Mouse (Mus musculus): ENCODE results near the gene Pyroxd2. TPM values are rescaled to one million over a fixed set of nuclear protein-coding genes. Genes with fewer than 3 reads are reported as not detected.

Gene Pyroxd2
- polyA plus RNA-seq, 1 experiment = 5.3 TPM

GRCm38 (mm10) chr19:42739734-42740133 is 12.8 kb downstream of the Pyroxd2 start:
- TF ChIP-seq CTCF (IDR thresholded peaks at IDR 0.05; ENCODE audit: extremely low read depth, insufficient read depth, insufficient read length, insufficient replicate concordance) = no peak
- no peaks in the 10 kb centered on the region for H3K27me3 ChIP-seq (ENCODE audit: control insufficient read depth, insufficient read depth, low read length)
- H3K4me3 ChIP-seq (ENCODE audit: extremely low read depth, insufficient read depth, insufficient read length) = no peak overlapping the region
- WGBS = 61% methylated on average over 6 of the region's 6 CpGs
- no peak for DNase-seq (ENCODE audit: low read depth in 1 of 2, low spot score in 2 of 2)
- no peaks in the 10 kb centered on the region for H3K4me1 ChIP-seq (ENCODE audit: control insufficient read depth, insufficient read depth, insufficient read length)
- no peak overlapping the region for H3K27ac ChIP-seq (ENCODE audit: insufficient read depth, low read length)
- H3K36me3 ChIP-seq (ENCODE audit: control insufficient read depth, insufficient read depth, low read length) = no peaks in the 10 kb centered on the region

GRCm38 (mm10) chr19:42737753-42738152 is 14.8 kb downstream of the Pyroxd2 start:
- Histone ChIP-seq H3K27me3 (ENCODE audit: control insufficient read depth, insufficient read depth, low read length) (no peaks in the 10 kb centered on the region), H3K27ac (ENCODE audit: insufficient read depth, low read length) (no peak overlapping the region), H3K36me3 (ENCODE audit: control insufficient read depth, insufficient read depth, low read length) (no peaks in the 10 kb centered on the region), H3K4me1 (ENCODE audit: control insufficient read depth, insufficient read depth, insufficient read length) (no peaks in the 10 kb centered on the region), H3K4me3 (ENCODE audit: extremely low read depth, insufficient read depth, insufficient read length) (no peak overlapping the region)
- DNase-seq (ENCODE audit: low read depth in 1 of 2, low spot score in 2 of 2) = no peak
- no peak for TF ChIP-seq POLR2A (IDR thresholded peaks at IDR 0.05; ENCODE audit: low read depth, low read length)
- TF ChIP-seq CTCF (IDR thresholded peaks at IDR 0.05; ENCODE audit: extremely low read depth, insufficient read depth, insufficient read length, insufficient replicate concordance) = no peak
- WGBS = 84% methylated on average over 9 of the region's 9 CpGs

- Histone ChIP-seq H3K27ac (ENCODE audit: insufficient read depth, low read length) (no peak overlapping the region), H3K36me3 (ENCODE audit: control insufficient read depth, insufficient read depth, low read length) (no peaks in the 10 kb centered on the region), H3K4me1 (ENCODE audit: control insufficient read depth, insufficient read depth, insufficient read length) (no peaks in the 10 kb centered on the region), H3K4me3 (ENCODE audit: extremely low read depth, insufficient read depth, insufficient read length) (no peak overlapping the region), H3K27me3 (ENCODE audit: control insufficient read depth, insufficient read depth, low read length) (no peaks in the 10 kb centered on the region)
- TF ChIP-seq POLR2A (IDR thresholded peaks at IDR 0.05; ENCODE audit: low read depth, low read length) (no peak), CTCF (IDR thresholded peaks at IDR 0.05; ENCODE audit: extremely low read depth, insufficient read depth, insufficient read length, insufficient replicate concordance) (no peak)
- no peak for DNase-seq (ENCODE audit: low read depth in 1 of 2, low spot score in 2 of 2)
- WGBS = 83% methylated on average over 5 of the region's 5 CpGs
Measured at GRCm38 (mm10) chr19:42734982-42735381, 17.6 kb downstream of the Pyroxd2 start.

- Histone ChIP-seq H3K4me3 (ENCODE audit: extremely low read depth, insufficient read depth, insufficient read length) (no peak overlapping the region), H3K27me3 (ENCODE audit: control insufficient read depth, insufficient read depth, low read length) (no peaks in the 10 kb centered on the region), H3K36me3 (ENCODE audit: control insufficient read depth, insufficient read depth, low read length) (no peaks in the 10 kb centered on the region), H3K27ac (ENCODE audit: insufficient read depth, low read length) (no peak overlapping the region), H3K4me1 (ENCODE audit: control insufficient read depth, insufficient read depth, insufficient read length) (no peaks in the 10 kb centered on the region)
- WGBS = 77% methylated on average over 4 of the region's 4 CpGs
- DNase-seq (ENCODE audit: low read depth in 1 of 2, low spot score in 2 of 2) = no peak
- TF ChIP-seq CTCF (IDR thresholded peaks at IDR 0.05; ENCODE audit: extremely low read depth, insufficient read depth, insufficient read length, insufficient replicate concordance) (no peak), POLR2A (IDR thresholded peaks at IDR 0.05; ENCODE audit: low read depth, low read length) (no peak)
Measured at GRCm38 (mm10) chr19:42727424-42727823, 25.2 kb downstream of the Pyroxd2 start.

- H3K4me3 ChIP-seq (ENCODE audit: extremely low read depth, insufficient read depth, insufficient read length) = no peak overlapping the region
- TF ChIP-seq CTCF (IDR thresholded peaks at IDR 0.05; ENCODE audit: extremely low read depth, insufficient read depth, insufficient read length, insufficient replicate concordance) (no peak), POLR2A (IDR thresholded peaks at IDR 0.05; ENCODE audit: low read depth, low read length) (no peak)
- no peak overlapping the region for H3K27ac ChIP-seq (ENCODE audit: insufficient read depth, low read length)
- H3K4me1 ChIP-seq (ENCODE audit: control insufficient read depth, insufficient read depth, insufficient read length) = no peaks in the 10 kb centered on the region
- DNase-seq (ENCODE audit: low read depth in 1 of 2, low spot score in 2 of 2) = no peak
- no peaks in the 10 kb centered on the region for H3K36me3 ChIP-seq (ENCODE audit: control insufficient read depth, insufficient read depth, low read length)
- no peaks in the 10 kb centered on the region for H3K27me3 ChIP-seq (ENCODE audit: control insufficient read depth, insufficient read depth, low read length)
- WGBS = 90% methylated on average over 10 of the region's 10 CpGs
Measured at GRCm38 (mm10) chr19:42726766-42727165, 25.8 kb downstream of the Pyroxd2 start.

- H3K27me3 ChIP-seq (ENCODE audit: control insufficient read depth, insufficient read depth, low read length) = no peaks in the 10 kb centered on the region
- no peak for DNase-seq (ENCODE audit: low read depth in 1 of 2, low spot score in 2 of 2)
- H3K4me1 ChIP-seq (ENCODE audit: control insufficient read depth, insufficient read depth, insufficient read length) = no peaks in the 10 kb centered on the region
- no peak for TF ChIP-seq CTCF (IDR thresholded peaks at IDR 0.05; ENCODE audit: extremely low read depth, insufficient read depth, insufficient read length, insufficient replicate concordance)
- TF ChIP-seq POLR2A (IDR thresholded peaks at IDR 0.05; ENCODE audit: low read depth, low read length) = no peak
- H3K27ac ChIP-seq (ENCODE audit: insufficient read depth, low read length) = no peak overlapping the region
- H3K4me3 ChIP-seq (ENCODE audit: extremely low read depth, insufficient read depth, insufficient read length) = no peak overlapping the region
- no peaks in the 10 kb centered on the region for H3K36me3 ChIP-seq (ENCODE audit: control insufficient read depth, insufficient read depth, low read length)
- 93% methylated on average over 3 of the region's 3 CpGs for WGBS
Measured at GRCm38 (mm10) chr19:42725973-42726350, 26.6 kb downstream of the Pyroxd2 start.

GRCm38 (mm10) chr19:42725056-42725972 is 27.3 kb downstream of the Pyroxd2 start:
- Histone ChIP-seq H3K27me3 (ENCODE audit: control insufficient read depth, insufficient read depth, low read length) (no peaks in the 10 kb centered on the region), H3K4me1 (ENCODE audit: control insufficient read depth, insufficient read depth, insufficient read length) (no peaks in the 10 kb centered on the region), H3K36me3 (ENCODE audit: control insufficient read depth, insufficient read depth, low read length) (no peaks in the 10 kb centered on the region), H3K27ac (ENCODE audit: insufficient read depth, low read length) (no peak overlapping the region), H3K4me3 (ENCODE audit: extremely low read depth, insufficient read depth, insufficient read length) (no peak overlapping the region)
- no peak for TF ChIP-seq CTCF (IDR thresholded peaks at IDR 0.05; ENCODE audit: extremely low read depth, insufficient read depth, insufficient read length, insufficient replicate concordance)
- no peak for TF ChIP-seq POLR2A (IDR thresholded peaks at IDR 0.05; ENCODE audit: low read depth, low read length)
- DNase-seq (ENCODE audit: low read depth in 1 of 2, low spot score in 2 of 2) = no peak
- WGBS = 39% methylated on average over 16 of the region's 16 CpGs

Data from spleen, adult 2 months (tissue).